Mouse (Mus musculus) stomach, embryonic 14.5 days (tissue): ENCODE results near the gene Btrc. TPM values are rescaled to one million over a fixed set of nuclear protein-coding genes. Genes with fewer than 3 reads are reported as not detected.
A peak's percentile ranks its signal among the peaks of the same experiment; 100 is the strongest.

Experiments
- ATAC-seq: fragments of 200-750 bp; cut with Nextera tagmentation; 2 replicates; pipeline ENCODE4 v1.8.0; 2017; ENCODE audit warnings: low read depth, moderate TSS enrichment; ENCODE audit not compliant: insufficient number of reproducible peaks, insufficient read depth, low FRiP score
- H3K27ac ChIP-seq: fragments of 300-500 bp; sonication (generic); 2 replicates; pipeline ENCODE4 v1.5.1; 2014; ENCODE audit warnings: mild to moderate bottlenecking, low read length, moderate library complexity, mixed read lengths
- H3K27me3 ChIP-seq: fragments of 300-500 bp; sonication (generic); 2 replicates; pipeline ENCODE4 v1.6.1; 2014; ENCODE audit warnings: low read length, control low read depth, mixed read lengths; ENCODE audit not compliant: control insufficient read depth, insufficient read depth
- H3K36me3 ChIP-seq: fragments of 300-500 bp; sonication (generic); 2 replicates; pipeline ENCODE4 v1.6.1; 2014; ENCODE audit warnings: mild to moderate bottlenecking, control low read depth, low read length, moderate library complexity, mixed read lengths; ENCODE audit not compliant: control insufficient read depth, insufficient read depth
- H3K4me1 ChIP-seq: fragments of 300-500 bp; sonication (generic); 2 replicates; pipeline ENCODE4 v1.6.1; 2014; ENCODE audit warnings: low read length, control low read depth, mixed read lengths; ENCODE audit not compliant: control insufficient read depth, insufficient read depth
- H3K4me2 ChIP-seq: fragments of 300-500 bp; sonication (generic); replicated peaks from 2 replicates; pipeline ENCODE4 v1.6.1; 2014; ENCODE audit warnings: low read depth, low read length, control low read depth
- H3K4me3 ChIP-seq: fragments of 300-500 bp; sonication (generic); 2 replicates; pipeline ENCODE4 v1.5.1; 2014; ENCODE audit warnings: low read depth, low read length, control low read depth
- H3K9ac ChIP-seq: fragments of 300-500 bp; sonication (generic); replicated peaks from 2 replicates; pipeline ENCODE4 v1.6.1; 2014; ENCODE audit warnings: low read depth, mild to moderate bottlenecking, control low read depth, low read length, moderate library complexity, mixed read lengths
- H3K9me3 ChIP-seq: fragments of 300-500 bp; sonication (generic); 2 replicates; pipeline ENCODE4 v1.6.1; 2016; ENCODE audit warnings: low read depth, low read length, control low read depth; ENCODE audit not compliant: control insufficient read depth
- WGBS: fragments of 180-500 bp; shearing (Covaris S2); extraction: QIAGEN DNeasy Blood & Tissue Kit; methylation state at CpG from one replicate; pipeline ENCODE4 v1.1.7; 2014; 5-methylcytosine and 5-hydroxymethylcytosine counted together
- polyA plus RNA-seq: library from polyadenylated mRNA; unstranded; fragments of >200 nt; fragmentation: Nextera tagmentation; extraction: Ambion mirVana; gene quantifications from 2 replicates; pipeline ENCODE4 v1.2.1, GENCODE M21; 2014

Gene Btrc
- polyA plus RNA-seq, 1 experiment from 2014 or later = 52.1 TPM

- Histone ChIP-seq H3K36me3 (peaks cover 23% of the 10 kb centered on the region), H3K9ac (no peak overlapping the region), H3K4me1 (no peaks in the 10 kb centered on the region), H3K4me2 (no peak overlapping the region), H3K9me3 (no peaks in the 10 kb centered on the region), H3K4me3 (no peak overlapping the region), H3K27me3 (no peaks in the 10 kb centered on the region), H3K27ac (no peak overlapping the region)
- WGBS = 77% methylated on average over 4 of the region's 4 CpGs
- no peak for ATAC-seq
These were observed 147.9 kb downstream of the Btrc start for GRCm38 (mm10) chr19:45511406-45511805.

GRCm38 (mm10) chr19:45515341-45515740 is 151.8 kb downstream of the Btrc start:
- Histone ChIP-seq H3K4me2 (no peak overlapping the region), H3K9me3 (no peaks in the 10 kb centered on the region), H3K36me3 (peaks cover 27% of the 10 kb centered on the region), H3K4me3 (no peak overlapping the region), H3K27ac (no peak overlapping the region), H3K9ac (no peak overlapping the region), H3K27me3 (no peaks in the 10 kb centered on the region), H3K4me1 (no peaks in the 10 kb centered on the region)
- ATAC-seq = no peak
- 79% methylated on average over 2 of the region's 2 CpGs for WGBS

- no peaks in the 10 kb centered on the region for H3K9me3 ChIP-seq
- no peak for ATAC-seq
- H3K4me2 ChIP-seq = no peak overlapping the region
- no peaks in the 10 kb centered on the region for H3K4me1 ChIP-seq
- 94% methylated on average over 12 of the region's 12 CpGs for WGBS
- H3K27ac ChIP-seq = no peak overlapping the region
- no peaks in the 10 kb centered on the region for H3K27me3 ChIP-seq
- no peak overlapping the region for H3K9ac ChIP-seq
- peaks cover 30% of the 10 kb centered on the region for H3K36me3 ChIP-seq
- no peak overlapping the region for H3K4me3 ChIP-seq
These were observed 152.7 kb downstream of the Btrc start for GRCm38 (mm10) chr19:45516264-45516663.

GRCm38 (mm10) chr19:45527382-45527781 is 163.8 kb downstream of the Btrc start:
- Histone ChIP-seq H3K9ac (no peak overlapping the region), H3K9me3 (no peaks in the 10 kb centered on the region), H3K27me3 (no peaks in the 10 kb centered on the region), H3K36me3 (peaks cover 26% of the 10 kb centered on the region), H3K27ac (no peak overlapping the region), H3K4me3 (no peak overlapping the region), H3K4me1 (no peaks in the 10 kb centered on the region), H3K4me2 (no peak overlapping the region)
- WGBS = 88% methylated on average over 7 of the region's 7 CpGs
- no peak for ATAC-seq

GRCm38 (mm10) chr19:45527931-45528534 is 164.5 kb downstream of the Btrc start:
- WGBS = 88% methylated on average over 10 of the region's 10 CpGs
- no peak for ATAC-seq
- Histone ChIP-seq H3K4me1 (no peaks in the 10 kb centered on the region), H3K4me2 (no peak overlapping the region), H3K27ac (no peak overlapping the region), H3K9ac (no peak overlapping the region), H3K9me3 (no peaks in the 10 kb centered on the region), H3K36me3 (peaks cover 26% of the 10 kb centered on the region), H3K4me3 (no peak overlapping the region), H3K27me3 (no peaks in the 10 kb centered on the region)

GRCm38 (mm10) chr19:45529294-45529693 is 165.8 kb downstream of the Btrc start:
- Histone ChIP-seq H3K4me1 (no peaks in the 10 kb centered on the region), H3K4me3 (no peak overlapping the region), H3K27me3 (no peaks in the 10 kb centered on the region), H3K9me3 (no peaks in the 10 kb centered on the region), H3K36me3 (peaks cover 25% of the 10 kb centered on the region), H3K4me2 (no peak overlapping the region), H3K27ac (no peak overlapping the region), H3K9ac (no peak overlapping the region)
- WGBS = 74% methylated on average over 5 of the region's 5 CpGs
- ATAC-seq = no peak

- H3K9ac ChIP-seq = no peak overlapping the region
- H3K4me2 ChIP-seq = no peak overlapping the region
- H3K9me3 ChIP-seq = no peaks in the 10 kb centered on the region
- peak; percentile 46; the same call in 1 of the 2 replicates for ATAC-seq
- no peaks in the 10 kb centered on the region for H3K4me1 ChIP-seq
- H3K4me3 ChIP-seq = no peak overlapping the region
- peaks cover 24% of the 10 kb centered on the region for H3K36me3 ChIP-seq
- H3K27me3 ChIP-seq = no peaks in the 10 kb centered on the region
- WGBS = 65% methylated on average over 15 of the region's 15 CpGs
- peak overlapping the region; percentile 15; the same call in 1 of the 2 replicates for H3K27ac ChIP-seq
These were observed 166.9 kb downstream of the Btrc start for GRCm38 (mm10) chr19:45530200-45530995.

- no peak overlapping the region for H3K27ac ChIP-seq
- WGBS = 51% methylated on average over 6 of the region's 6 CpGs
These were observed 168.0 kb downstream of the Btrc start for GRCm38 (mm10) chr19:45531554-45531953.

More at GRCm38 (mm10) chr19:45531554-45531953, 168.0 kb downstream of the Btrc start:
- H3K4me1 ChIP-seq = no peaks in the 10 kb centered on the region
- H3K36me3 ChIP-seq = peaks cover 24% of the 10 kb centered on the region
- no peaks in the 10 kb centered on the region for H3K27me3 ChIP-seq
- ATAC-seq = no peak
- no peak overlapping the region for H3K9ac ChIP-seq
- H3K4me3 ChIP-seq = no peak overlapping the region
- no peak overlapping the region for H3K4me2 ChIP-seq
- H3K9me3 ChIP-seq = no peaks in the 10 kb centered on the region
